Mouse (Mus musculus): ENCODE measurements around the gene Tmem170b. TPM values are rescaled to one million over a fixed set of nuclear protein-coding genes. Genes with fewer than 3 reads are reported as not detected.
"Not testable (repeated sequence)": the region's sequence is repeated elsewhere in the genome, so short reads cannot be mapped to it uniquely, and the experiment has no call there.

Tmem170b gene
- total RNA-seq, 2 experiments from 2014 or later = 26.7 to 41.4 TPM

GRCm38 (mm10) chr13:41663501-41664195 is 57.9 kb downstream of the Tmem170b start:
- ATAC-seq (ENCODE audit: poor library complexity, severe bottlenecking) = peak; percentile 70

DNA sequence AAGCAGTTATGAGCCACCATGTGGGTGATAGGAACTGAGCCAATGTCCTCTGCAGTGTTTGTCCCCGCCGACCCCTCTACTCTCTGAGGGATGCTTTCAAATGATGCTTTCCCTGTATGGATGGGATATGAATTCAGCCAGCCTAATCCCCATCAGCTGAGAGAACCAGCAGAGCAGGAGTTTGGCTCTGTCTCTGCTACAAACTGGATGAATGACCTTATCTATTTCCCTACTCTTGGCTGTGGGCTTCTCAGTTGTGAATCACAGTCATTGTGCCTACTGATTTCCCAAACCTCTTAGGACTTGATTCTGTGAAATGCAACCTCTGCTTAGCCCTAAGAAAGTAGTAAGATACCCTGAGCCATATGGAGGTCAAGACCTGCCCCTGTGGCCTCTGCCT is 64.2 kb downstream of the Tmem170b start:
- ATAC-seq (ENCODE audit: poor library complexity, severe bottlenecking) = no peak

DNA sequence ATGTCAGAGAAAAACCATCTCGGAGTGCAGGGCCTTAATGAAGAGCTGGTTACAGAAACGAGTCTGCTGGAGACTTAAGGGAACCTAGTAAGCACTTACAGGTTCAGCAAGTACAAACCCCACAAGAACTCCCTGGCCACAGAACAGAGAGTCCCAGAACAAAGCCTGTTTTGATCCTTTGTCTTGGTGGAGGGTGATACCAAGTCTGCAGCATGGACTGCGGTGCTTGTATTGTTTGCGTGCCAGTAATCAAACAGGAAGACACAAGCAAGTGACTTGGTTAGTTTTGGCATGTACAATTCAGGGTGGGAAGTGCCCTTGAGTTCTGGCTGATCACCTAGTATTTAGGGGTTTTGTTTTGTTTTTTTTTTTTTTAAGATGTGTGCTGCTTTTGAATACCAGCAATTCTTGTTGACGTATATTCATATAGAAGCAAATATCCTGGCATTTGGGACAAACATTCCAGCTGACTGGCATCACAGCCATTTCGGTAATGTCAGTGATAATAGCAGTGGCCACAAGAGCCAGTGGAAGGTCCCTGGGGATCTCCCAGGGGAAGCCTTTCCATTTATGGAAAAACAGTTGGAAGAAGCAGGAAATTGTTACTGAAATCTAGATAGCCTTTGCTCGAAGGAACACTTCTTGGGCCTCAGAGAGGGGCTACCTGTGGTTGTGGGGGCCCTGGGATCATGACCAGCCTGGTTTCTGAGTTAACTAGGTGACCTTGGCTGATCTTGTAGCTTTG is 64.9 kb downstream of the Tmem170b start:
- ATAC-seq (ENCODE audit: poor library complexity, severe bottlenecking) = no peak

- no peak for ATAC-seq (ENCODE audit: poor library complexity, severe bottlenecking)
These were observed 65.5 kb downstream of the Tmem170b start for GRCm38 (mm10) chr13:41671136-41671705.

DNA sequence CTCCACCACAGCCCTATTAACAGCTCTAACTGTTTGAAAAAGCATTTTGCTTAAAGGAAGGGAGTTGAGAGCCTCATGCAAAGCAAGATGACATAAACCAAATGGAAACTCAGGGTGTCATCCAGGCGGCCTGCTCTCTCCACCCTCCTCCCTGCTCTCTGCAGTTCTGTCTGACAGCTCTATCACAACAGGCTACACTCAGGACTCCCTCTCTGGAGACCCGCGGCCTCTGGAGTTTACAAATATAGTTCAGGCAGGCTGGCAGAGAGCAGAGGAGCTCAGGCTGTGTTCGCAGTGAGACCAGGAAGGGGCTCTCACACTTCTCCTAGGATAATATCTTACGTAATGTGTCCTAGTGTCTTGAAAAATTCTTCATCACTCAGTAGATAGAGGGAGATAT is 67.2 kb downstream of the Tmem170b start:
- ATAC-seq (ENCODE audit: poor library complexity, severe bottlenecking) = not testable (repeated sequence)

DNA sequence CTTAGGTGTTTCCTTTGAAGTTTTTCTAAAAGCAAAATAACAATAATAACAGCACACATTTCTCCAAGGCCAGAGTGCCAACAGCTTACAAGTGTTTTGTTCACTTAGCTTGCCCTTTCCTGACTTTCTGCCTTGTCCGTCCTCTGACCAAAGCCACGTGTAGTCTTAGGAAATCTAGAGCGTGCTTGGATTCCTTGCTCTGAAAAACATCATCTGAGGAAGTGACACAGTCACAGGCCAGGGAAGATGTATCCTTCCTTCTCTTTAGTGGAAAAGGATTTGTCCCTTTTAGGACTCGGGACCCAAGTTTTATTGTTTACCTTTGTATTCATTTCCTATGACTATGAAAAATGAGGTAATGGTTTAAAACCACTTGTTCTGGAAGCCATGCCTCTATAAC is 67.8 kb downstream of the Tmem170b start:
- ATAC-seq (ENCODE audit: poor library complexity, severe bottlenecking) = no peak

GRCm38 (mm10) chr13:41674608-41675007 is 68.9 kb downstream of the Tmem170b start:
- ATAC-seq (ENCODE audit: poor library complexity, severe bottlenecking) = not testable (repeated sequence)

DNA sequence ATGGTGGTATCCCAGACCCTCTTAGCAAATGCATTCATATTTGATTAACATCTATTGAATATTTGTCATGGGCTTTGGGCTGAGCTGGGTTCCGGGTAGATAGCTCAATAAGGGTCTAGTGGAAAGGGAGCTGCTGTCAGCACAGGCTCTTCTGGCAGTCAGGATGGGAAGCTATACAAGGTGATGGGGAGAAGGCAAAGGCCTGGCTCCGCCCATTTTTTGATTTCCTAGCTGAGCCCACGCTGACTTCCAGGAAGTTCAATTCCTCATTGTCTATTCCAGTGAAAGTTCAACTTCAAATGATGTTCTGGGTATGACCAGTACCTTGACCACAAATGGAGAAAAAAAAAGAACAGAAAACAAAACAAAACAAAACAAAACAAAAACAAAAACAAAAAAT is 69.8 kb downstream of the Tmem170b start:
- no peak for ATAC-seq (ENCODE audit: poor library complexity, severe bottlenecking)

- ATAC-seq (ENCODE audit: poor library complexity, severe bottlenecking) = no peak
These were observed 70.5 kb downstream of the Tmem170b start for GRCm38 (mm10) chr13:41675966-41676835.

DNA sequence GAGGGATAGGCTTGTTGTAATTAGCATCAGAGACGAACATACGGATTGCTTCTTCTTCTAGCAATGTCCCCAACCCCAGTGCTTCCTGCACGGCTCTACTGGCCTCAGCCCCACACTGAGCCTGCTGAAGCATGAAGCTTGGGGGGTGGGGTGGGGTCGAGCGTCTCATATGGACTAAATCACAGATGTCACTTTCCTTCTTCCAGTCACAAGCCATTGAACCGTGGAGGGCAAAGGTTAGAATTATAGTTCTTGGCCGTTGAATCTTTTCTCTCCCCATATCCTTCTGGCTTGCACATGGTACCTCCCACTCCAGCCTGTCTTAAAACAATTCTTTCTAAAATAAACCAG is 71.1 kb downstream of the Tmem170b start:
- ATAC-seq (ENCODE audit: poor library complexity, severe bottlenecking) = no peak

- ATAC-seq (ENCODE audit: poor library complexity, severe bottlenecking) = no peak
These were observed 75.3 kb downstream of the Tmem170b start for GRCm38 (mm10) chr13:41680854-41681549.

- no peak for ATAC-seq (ENCODE audit: poor library complexity, severe bottlenecking)
These were observed 76.8 kb downstream of the Tmem170b start for GRCm38 (mm10) chr13:41682341-41683119.

GRCm38 (mm10) chr13:41683356-41684012 is 77.8 kb downstream of the Tmem170b start:
- no peak for ATAC-seq (ENCODE audit: poor library complexity, severe bottlenecking)

DNA sequence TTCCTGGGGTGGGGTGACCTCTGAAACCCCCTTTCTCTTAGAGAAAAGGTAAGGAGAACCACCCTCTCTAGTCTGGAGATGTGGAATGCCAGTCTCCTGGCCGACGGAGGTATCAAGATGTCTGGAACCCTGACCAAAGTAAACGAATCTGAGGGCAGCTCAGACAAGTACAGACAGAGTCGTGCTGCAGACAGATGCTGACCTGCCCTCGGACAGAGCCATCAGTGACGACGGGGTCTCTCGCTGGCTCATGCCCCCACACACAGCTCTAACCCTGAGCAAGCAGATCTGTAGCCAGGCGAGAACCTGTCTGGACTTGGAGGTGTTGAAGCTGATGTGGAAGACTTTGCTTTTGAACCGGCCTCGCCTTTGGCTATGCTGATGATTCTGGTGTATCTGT is 79.8 kb downstream of the Tmem170b start:
- no peak for ATAC-seq (ENCODE audit: poor library complexity, severe bottlenecking)

DNA sequence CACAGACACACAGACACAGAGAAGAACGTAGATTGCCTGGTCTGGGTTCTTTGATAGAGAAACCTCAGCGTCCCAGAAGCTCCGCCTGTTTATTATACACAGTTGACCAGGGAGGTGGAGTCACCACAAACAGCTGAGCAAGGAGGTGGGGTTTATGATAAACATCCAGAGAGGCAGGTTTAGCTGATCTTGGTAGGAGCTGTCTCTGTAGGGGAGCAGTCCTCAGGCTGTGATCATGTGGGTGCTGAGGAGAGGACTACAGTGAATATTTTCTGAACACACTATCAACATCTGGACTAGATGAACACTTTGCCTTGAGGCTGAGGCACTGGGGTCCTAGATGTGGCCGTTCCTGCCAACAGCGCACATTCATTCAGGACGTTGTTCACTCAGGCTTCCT is 83.3 kb downstream of the Tmem170b start:
- ATAC-seq (ENCODE audit: poor library complexity, severe bottlenecking) = no peak

- no peak for ATAC-seq (ENCODE audit: poor library complexity, severe bottlenecking)
These were observed 83.9 kb downstream of the Tmem170b start for GRCm38 (mm10) chr13:41689598-41690045.
